Mouse (Mus musculus) embryonic stem cell, embryonic (primary cell): ENCODE results near the gene Sult3a2.
"Not testable (repeated sequence)": the region's sequence is repeated elsewhere in the genome, so short reads cannot be mapped to it uniquely, and the experiment has no call there.

Experiments
- CTCF ChIA-PET, 4 experiments: fragments of 300-600 bp in 2 of 4; fragments of 350-600 bp in 2 of 4; sonication (Branson Sonifier 250); formaldehyde crosslinking; loops; one replicate each; lab custom pipeline; 2022; ENCODE audit warnings: inconsistent platforms in 2 of 4; lab: Charles Lee
- POLR2A ChIA-PET, 4 experiments: fragments of 300-600 bp in 2 of 4; fragments of 350-600 bp in 2 of 4; sonication (Branson Sonifier 250); formaldehyde crosslinking; loops; one replicate each; lab custom pipeline; 2022; ENCODE audit warnings: antibody characterized with exemption in 4 of 4, inconsistent platforms in 1 of 4; lab: Charles Lee

The Sult3a2 gene

GRCm38 (mm10) chr10:33786604-33787003 is at the start of gene Sult3a2:
Gene Sult3a2, minus strand, starts transcription at chr10:33786704.
- ChIA-PET POLR2A (no interaction called here), CTCF (no interaction called here)

DNA sequence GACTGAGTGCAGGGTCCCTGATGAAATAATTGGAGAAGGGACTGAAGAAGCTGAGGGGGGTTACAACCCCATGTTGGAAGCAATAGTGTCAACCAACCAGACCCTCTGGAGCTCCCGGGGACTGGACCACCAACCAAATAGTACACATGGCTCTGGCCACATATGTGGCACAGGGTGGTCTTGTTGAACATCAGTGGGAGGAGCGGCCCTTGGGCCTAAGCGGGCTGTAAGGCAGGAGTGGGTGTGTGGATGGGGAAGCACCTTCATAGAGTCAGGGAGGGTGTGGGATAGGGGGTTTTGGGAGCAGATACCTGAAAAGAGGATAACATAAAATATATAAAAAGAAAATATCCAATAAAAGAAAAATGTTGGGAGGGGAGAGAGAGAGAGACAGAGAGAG is 34.4 kb upstream of the Sult3a2 start:
- ChIA-PET POLR2A (interaction anchor here in 1 of 4 experiments (0.6 kb wide), 1 partner anchor 9 kb away, joined by 3 read pairs; no protein-coding TSS in a partner anchor), CTCF (no interaction called here)

DNA sequence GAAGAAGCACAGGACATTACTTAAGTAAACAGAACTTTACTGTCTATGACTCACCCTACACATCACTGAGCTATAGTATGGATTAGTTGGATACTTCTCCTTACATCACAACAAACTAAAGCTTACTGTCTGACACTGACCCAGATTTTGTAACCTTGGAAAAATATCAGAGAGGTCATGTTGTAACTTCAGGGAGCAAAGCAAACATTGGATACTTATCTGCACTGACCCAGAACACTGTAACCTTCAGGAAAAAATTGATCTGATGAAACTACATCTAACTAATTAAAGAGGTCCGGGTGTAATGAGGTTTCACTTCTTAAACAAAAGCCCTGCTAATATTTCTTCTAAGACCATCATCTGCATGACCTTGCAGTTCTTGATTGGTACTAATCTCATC is 30.4 kb upstream of the Sult3a2 start:
- ChIA-PET CTCF (no interaction called here), POLR2A (interaction anchor here in 1 of 4 experiments (0.6 kb wide), 1 partner anchor 135 kb away, joined by 5 read pairs; no protein-coding TSS in a partner anchor)

DNA sequence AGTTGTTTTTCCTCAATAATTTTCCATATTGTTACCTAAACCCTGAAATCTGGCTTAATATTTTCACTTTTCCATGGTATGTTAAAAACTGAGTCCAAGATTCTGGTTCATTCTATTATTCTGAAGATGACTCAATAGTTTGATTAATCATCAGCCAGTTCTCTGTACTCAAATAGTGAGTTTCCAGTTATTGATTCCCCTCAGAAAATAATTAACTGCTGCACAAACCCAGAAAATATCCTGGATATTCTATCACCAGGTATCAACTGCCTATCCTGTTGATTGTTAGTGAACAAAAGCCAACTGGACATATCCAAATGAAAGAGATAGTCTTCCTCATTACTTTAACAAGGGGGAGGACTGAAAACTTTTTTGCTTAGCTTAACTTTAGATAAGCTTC is 27.8 kb upstream of the Sult3a2 start:
- CTCF ChIA-PET, result no interaction called here

DNA sequence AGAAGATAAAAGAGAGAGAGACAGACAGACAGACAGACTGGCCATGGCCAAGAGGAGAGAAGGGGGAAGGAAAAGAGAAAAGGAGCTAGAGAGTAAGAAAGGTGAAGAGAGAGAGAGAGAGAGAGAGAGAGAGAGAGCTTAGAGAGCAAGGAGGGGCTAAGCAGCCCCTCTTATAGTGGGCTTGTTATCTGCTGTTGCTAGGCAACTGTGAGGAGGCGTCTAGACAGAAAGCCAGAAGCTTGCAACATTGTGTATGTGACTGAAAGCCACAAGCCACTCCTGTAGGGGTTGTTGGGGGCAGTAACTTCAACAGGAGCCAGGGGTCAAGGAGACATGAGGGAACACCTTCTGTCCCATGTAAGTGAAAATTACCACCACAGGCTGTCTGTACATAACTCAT is 25.3 kb upstream of the Sult3a2 start:
- ChIA-PET CTCF (no interaction called here), POLR2A (interaction anchor here in 1 of 4 experiments (1.1 to 1.4 kb wide), 3 partner anchors 9 to 15 kb away, joined by 3 to 4 read pairs (median 3); no protein-coding TSS in a partner anchor)

More for the DNA sequence above, 27.8 kb upstream of the Sult3a2 start:
- POLR2A ChIA-PET, result no interaction called here

DNA sequence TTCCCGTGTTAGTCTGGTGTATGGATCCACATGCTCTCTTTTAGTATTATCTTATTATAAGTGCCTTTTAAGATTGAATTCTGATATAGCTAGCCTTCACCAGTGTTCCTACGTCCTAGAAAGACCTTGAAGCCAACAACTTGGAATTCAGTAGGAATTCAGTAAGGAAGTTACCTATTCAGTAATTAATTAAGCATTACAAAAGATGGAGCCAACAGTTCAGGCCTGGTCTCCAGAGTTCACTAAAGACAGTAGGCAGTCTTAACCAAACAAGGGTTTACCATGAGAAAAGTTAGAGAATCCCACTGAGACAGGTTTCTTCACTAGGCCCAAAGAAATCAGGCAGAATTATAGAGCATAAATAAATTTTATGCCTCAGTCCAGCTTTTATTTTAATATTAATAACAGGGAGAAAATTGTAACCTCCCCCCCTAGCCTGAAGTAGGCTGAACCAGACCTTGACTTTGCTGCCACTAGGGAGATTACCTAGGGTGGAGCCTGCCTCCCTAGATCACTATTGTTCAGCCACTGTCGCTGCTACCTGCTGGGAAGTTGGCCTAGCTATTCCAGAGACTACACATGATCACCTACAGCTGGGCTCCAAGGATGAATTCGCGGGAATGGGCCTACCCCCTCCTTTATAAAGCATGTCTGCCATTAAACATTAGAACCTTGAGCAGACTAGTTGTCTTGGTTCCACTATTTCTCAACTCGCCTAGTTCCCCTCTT is 10.9 kb upstream of the Sult3a2 start:
- CTCF ChIA-PET, result not testable (repeated sequence)

DNA sequence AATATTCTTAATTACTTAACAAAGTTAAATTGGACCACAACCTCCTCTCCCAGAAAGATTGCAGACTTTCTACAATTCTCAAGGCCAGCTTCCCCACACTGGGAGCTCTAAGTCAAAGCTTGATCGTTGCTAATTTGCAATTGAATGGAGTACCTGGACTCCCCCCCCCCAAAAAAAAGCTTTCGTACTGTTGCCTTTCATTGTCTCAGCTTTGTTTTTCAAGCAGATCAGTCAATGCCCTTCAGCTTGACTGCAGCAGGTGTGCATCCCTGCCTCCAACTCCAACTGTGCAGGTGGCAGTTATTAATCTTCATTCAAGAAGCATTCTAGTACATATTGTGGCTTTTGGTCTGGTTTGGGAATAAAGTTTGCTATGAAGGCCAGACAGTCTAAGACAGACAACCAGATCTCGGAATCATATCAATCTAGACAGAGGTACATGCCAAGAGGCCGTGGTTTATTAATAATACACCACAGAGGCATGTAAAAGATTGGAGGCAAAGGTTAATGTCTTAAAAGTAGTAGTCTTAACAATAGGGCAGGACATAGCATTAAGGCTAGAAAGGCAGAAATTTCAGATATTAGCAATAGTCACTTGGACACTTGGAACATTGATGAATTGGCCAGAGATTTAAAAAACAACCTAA is 9.9 kb upstream of the Sult3a2 start:
- ChIA-PET CTCF (interaction anchor here in 1 of 4 experiments (0.6 kb wide), 1 partner anchor 115 kb away, joined by 4 read pairs; no protein-coding TSS in a partner anchor), POLR2A (interaction anchor here in 2 of 4 experiments (0.7 to 1.2 kb wide), 2 partner anchors 15 to 1377 kb away, joined by 3 to 4 read pairs; no protein-coding TSS in a partner anchor)

More for the DNA sequence above, 10.9 kb upstream of the Sult3a2 start:
- POLR2A ChIA-PET, result interaction anchor here in 1 of 4 experiments (1.2 kb wide), 1 partner anchor 14 kb away, joined by 4 read pairs; no protein-coding TSS in a partner anchor

DNA sequence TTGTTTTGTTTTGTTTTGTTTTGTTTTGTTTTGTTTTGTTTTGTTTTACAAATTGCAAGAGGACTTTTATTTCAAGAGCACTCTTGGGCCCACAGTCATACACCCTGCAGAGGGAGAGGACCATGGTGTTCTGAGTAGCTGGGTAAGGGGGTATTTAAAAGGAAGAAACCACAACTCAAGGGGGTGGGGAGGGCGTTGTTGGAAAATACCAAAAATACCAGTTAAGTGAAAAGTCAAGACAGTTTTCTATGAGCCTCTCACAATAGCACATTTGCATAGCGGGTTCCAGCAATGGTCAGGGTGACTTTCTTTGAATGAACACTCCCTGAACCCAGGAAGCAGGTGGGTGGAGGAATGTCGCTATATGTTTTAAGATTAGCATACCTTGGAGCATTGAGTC is 5.7 kb upstream of the Sult3a2 start:
- POLR2A ChIA-PET, CTCF ChIA-PET: not testable (repeated sequence)

DNA sequence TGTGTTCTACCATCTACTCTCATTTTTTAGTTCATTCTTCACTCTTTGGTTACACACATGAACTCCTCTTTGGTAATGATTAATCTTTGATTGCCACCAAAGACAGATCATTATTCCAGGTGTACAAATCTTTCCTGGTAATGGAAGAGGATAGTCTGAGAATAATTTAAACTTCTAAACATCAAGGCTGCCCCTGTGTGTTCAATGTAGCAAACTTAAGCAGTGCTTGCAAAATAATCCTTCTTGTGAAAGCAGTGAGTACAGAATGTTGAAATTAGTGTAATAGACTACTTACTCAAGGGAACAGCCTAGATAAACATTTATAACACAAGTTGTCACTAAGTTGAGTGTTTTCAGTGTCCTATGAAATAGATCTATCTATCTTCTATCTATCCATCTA is 1.0 kb upstream of the Sult3a2 start:
- CTCF ChIA-PET, result no interaction called here

GRCm38 (mm10) chr10:33735251-33735650 is 51.3 kb downstream of the Sult3a2 start:
- POLR2A ChIA-PET, CTCF ChIA-PET: not testable (repeated sequence)

More for the DNA sequence above, 1.0 kb upstream of the Sult3a2 start:
- POLR2A ChIA-PET, result no interaction called here

DNA sequence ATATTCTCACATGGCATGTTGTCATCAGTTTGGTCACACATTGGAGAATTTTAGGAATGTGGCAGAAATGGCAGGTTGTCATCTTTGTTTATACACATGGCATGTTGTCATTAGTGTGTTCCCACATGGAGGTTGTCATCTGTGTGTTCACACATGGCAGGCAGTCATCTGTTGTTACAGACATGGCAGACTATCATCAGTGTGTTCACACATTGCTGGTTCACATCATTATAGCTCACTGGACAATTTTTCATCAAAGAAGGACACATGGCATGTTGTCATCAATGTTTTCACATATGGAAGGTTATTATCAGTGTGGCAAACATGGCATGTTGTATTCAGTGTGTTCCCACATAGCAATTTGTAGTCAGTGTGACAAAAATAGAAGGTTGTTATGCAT is 53.3 kb downstream of the Sult3a2 start:
- ChIA-PET POLR2A (no interaction called here), CTCF (no interaction called here)

DNA sequence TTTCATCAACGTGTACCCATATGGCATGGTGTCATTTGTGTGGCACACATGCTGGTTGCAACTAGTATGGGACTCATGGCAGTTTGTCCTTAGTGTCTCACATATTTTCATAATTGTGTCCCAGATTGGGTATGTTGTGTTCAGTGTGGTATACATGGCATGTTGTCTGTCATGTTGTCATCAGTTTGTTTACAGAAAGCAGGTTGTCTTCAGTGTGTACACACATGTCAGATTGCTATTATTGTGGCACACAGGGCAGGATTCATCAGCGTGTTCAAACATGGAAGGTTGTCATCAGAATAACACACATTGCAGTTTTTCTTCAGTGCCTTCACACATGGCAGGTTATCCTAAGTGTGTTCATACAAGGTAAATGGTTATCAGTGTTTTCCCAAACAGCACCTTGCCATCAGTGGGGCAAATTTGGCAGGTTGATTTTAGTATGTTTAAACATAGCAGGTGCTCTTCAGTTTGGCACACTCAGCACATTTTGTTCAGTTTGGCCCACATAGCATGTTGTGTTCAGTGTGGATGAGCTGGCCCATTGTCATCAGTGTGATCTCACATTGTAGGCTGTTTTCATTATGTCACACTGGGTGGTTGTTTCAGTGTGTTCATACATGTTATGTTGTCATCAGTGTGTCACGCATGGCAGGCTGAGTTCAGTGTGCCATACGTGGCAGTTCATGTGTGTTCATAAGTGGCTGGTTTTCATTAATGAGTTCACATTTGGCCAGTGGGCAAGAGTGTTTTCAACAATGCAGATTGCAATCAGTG is 53.9 kb downstream of the Sult3a2 start:
- ChIA-PET CTCF (no interaction called here), POLR2A (no interaction called here)

- CTCF ChIA-PET, result no interaction called here
- POLR2A ChIA-PET, result no interaction called here
These were observed 62.7 kb downstream of the Sult3a2 start for GRCm38 (mm10) chr10:33723764-33724163.

DNA sequence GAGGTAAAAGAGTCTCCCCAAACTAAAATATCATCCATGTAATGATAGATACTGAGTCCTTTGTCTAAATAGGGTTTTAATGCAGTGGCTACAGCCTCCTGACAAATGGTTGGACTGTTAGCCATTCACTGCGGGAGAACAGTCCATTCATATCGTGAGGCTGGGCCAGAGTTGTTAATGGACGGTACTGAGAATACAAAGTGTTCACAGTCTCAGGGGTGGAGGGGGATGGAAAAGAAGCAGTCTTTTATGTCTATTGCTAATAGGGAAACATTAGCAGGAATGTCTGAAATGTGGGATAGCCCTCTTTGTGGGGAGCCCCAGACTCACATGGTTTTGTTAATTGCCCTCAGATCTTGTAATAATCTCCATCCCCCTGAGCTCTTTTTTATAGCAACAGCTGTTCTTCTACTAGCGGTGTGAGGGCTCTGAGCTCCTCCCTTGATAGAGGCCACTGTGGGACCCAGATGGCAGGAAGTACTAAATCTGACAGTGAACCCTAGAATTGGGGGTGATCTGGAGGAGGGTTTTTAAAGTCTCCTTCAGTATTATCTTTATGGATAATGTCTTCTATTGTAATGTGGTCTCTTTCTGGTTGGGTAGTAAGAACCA is 64.6 kb downstream of the Sult3a2 start:
- CTCF ChIA-PET, result no interaction called here
- POLR2A ChIA-PET, result no interaction called here
